Mouse (Mus musculus) spleen, adult 10 weeks (tissue): ENCODE data around the gene Gm13275. TPM values are rescaled to one million over a fixed set of nuclear protein-coding genes. Genes with fewer than 3 reads are reported as not detected.

Experiments used
- polyA plus RNA-seq: library from polyadenylated mRNA; stranded (reverse); fragments of 350-450 nt; fragmentation: Illumina TruSeq; extraction: RNeasy Lipid Tissue Mini Kit (QIAGEN cat#74804); gene quantifications from one replicate; pipeline ENCODE4 v1.2.3, GENCODE M21; 2015; ENCODE audit warnings: low replicate concordance; ENCODE audit not compliant: insufficient read depth

Gm13275 gene
- not detected for polyA plus RNA-seq

DNA sequence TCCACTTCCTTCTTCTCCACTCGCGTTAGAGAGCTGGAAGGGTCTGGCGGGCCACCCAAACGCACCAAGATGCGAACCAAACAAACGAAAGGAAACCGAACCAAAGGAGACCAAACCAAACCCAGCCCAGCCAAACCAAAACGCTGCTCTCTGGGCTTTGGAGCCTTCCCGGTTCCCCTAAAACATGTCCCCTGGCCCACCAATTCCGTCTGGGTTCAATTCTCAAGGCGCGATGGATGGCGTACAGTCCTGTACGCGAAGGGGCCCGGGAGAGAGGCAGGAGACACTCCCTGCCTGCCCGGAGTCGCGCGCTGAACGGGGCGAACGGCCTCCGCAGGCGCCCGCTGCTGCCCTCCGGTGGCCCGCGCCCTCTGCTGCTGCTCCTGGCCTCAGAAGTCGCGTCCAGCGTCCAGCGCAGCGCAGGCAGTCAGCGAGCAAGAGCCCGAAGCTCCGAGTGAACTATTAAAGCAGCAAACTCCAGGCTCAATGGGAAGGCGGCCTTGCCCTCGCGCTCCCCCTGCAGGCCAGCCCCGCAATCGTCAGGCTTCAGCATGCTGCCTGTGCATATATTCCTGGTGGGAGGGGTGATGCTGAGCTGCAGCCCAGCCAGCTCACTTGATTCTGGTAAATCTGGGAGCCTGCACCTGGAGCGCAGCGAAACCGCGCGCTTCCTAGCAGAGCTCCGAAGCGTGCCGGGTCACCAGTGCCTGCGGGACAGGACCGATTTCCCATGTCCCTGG lies at the start of gene Gm13275:
Gm13275 (plus strand) TSS at position 552 of the 740 bp plus-strand sequence.

DNA sequence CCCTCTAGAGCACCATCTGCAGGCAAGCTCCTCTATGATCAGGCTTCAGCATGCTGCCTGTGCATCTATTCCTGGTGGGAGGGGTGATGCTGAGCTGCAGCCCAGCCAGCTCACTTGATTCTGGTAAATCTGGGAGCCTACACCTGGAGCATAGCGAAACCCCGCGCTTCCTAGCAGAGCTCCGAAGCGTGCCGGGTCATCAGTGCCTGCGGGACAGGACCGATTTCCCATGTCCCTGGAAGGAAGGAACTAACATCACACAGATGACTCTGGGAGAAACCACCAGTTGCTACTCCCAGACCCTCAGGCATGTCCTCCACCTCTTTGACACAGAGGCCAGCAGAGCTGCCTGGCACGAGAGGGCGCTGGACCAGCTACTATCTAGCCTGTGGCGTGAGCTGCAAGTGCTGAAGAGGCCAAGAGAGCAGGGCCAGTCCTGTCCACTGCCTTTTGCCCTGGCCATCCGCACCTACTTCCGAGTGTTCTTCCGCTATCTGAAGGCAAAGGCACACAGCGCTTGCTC lies 39.4 kb upstream of the Gm13275 start, which contains the start of gene Gm13271:
Gm13271 (plus strand) TSS at position 51 of the 523 bp plus-strand sequence.

DNA sequence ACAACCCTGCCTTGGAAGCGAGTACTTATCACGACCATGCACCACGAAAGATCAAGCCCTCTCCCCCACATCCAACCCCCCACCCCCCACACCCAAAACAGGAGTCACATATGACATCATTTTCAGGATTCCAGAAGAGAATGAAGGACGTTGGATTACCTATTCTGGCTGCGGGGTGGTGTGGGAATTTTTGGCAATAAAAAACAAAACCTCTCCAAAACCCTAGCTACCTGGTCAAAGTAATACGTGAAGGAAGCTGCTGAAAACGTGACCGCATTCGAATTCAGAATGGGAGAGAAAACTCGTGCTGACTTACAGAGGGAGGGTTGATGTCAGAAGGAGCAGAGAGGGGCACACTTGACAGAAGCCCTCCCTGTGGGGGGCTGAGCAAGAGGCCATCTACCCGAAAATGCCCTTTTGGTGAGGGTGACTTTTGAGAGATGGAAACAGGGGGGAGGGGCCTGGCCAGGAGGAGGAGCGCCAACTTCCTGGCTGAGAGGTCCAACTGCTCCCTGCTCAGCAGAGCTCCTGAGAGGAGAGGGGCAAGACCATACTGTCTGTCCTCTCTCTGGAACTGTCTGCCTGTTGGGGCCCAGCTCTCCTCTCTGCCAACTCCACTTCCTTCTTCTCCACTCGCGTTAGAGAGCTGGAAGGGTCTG lies 34.5 kb upstream of the Gm13275 start, which contains the start of gene Gm13283:
Gm13283 (plus strand) TSS at position 510 of the 659 bp plus-strand sequence.

DNA sequence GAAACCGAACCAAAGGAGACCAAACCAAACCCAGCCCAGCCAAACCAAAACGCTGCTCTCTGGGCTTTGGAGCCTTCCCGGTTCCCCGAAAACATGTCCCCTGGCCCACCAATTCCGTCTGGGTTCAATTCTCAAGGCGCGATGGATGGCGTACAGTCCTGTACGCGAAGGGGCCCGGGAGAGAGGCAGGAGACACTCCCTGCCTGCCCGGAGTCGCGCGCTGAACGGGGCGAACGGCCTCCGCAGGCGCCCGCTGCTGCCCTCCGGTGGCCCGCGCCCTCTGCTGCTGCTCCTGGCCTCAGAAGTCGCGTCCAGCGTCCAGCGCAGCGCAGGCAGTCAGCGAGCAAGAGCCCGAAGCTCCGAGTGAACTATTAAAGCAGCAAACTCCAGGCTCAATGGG lies 20.8 kb upstream of the Gm13275 start, which contains the start of gene Gm13290:
Gm13290 (plus strand) TSS at position 301 of the 400 bp plus-strand sequence.

DNA sequence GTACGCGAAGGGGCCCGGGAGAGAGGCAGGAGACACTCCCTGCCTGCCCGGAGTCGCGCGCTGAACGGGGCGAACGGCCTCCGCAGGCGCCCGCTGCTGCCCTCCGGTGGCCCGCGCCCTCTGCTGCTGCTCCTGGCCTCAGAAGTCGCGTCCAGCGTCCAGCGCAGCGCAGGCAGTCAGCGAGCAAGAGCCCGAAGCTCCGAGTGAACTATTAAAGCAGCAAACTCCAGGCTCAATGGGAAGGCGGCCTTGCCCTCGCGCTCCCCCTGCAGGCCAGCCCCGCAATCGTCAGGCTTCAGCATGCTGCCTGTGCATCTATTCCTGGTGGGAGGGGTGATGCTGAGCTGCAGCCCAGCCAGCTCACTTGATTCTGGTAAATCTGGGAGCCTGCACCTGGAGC lies 17.7 kb upstream of the Gm13275 start, which contains the start of gene Gm13289:
Gm13289 (plus strand) TSS at position 301 of the 400 bp plus-strand sequence.

DNA sequence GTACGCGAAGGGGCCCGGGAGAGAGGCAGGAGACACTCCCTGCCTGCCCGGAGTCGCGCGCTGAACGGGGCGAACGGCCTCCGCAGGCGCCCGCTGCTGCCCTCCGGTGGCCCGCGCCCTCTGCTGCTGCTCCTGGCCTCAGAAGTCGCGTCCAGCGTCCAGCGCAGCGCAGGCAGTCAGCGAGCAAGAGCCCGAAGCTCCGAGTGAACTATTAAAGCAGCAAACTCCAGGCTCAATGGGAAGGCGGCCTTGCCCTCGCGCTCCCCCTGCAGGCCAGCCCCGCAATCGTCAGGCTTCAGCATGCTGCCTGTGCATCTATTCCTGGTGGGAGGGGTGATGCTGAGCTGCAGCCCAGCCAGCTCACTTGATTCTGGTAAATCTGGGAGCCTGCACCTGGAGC lies 14.7 kb upstream of the Gm13275 start, which contains the start of gene Gm13272:
Gm13272 (plus strand) TSS at position 301 of the 400 bp plus-strand sequence.

DNA sequence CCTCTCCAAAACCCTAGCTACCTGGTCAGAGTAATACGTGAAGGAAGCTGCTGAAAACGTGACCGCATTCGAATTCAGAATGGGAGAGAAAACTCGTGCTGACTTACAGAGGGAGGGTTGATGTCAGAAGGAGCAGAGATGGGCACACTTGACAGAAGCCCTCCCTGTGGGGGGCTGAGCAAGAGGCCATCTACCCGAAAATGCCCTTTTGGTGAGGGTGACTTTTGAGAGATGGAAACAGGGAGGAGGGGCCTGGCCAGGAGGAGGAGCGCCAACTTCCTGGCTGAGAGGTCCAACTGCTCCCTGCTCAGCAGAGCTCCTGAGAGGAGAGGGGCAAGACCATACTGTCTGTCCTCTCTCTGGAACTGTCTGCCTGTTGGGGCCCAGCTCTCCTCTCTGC lies 12.5 kb upstream of the Gm13275 start, which contains the start of gene Ifnz:
Ifnz (plus strand) TSS at position 301 of the 400 bp plus-strand sequence.

DNA sequence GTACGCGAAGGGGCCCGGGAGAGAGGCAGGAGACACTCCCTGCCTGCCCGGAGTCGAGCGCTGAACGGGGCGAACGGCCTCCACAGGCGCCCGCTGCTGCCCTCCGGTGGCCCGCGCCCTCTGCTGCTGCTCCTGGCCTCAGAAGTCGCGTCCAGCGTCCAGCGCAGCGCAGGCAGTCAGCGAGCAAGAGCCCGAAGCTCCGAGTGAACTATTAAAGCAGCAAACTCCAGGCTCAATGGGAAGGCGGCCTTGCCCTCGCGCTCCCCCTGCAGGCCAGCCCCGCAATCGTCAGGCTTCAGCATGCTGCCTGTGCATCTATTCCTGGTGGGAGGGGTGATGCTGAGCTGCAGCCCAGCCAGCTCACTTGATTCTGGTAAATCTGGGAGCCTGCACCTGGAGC lies 8.9 kb upstream of the Gm13275 start, which contains the start of gene Gm13276:
Gm13276 (plus strand) TSS at position 301 of the 400 bp plus-strand sequence.

DNA sequence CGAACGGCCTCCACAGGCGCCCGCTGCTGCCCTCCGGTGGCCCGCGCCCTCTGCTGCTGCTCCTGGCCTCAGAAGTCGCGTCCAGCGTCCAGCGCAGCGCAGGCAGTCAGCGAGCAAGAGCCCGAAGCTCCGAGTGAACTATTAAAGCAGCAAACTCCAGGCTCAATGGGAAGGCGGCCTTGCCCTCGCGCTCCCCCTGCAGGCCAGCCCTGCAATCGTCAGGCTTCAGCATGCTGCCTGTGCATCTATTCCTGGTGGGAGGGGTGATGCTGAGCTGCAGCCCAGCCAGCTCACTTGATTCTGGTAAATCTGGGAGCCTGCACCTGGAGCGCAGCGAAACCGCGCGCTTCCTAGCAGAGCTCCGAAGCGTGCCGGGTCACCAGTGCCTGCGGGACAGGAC lies 5.9 kb upstream of the Gm13275 start, which contains the start of gene Gm13277:
Gm13277 (plus strand) TSS at position 231 of the 400 bp plus-strand sequence.

DNA sequence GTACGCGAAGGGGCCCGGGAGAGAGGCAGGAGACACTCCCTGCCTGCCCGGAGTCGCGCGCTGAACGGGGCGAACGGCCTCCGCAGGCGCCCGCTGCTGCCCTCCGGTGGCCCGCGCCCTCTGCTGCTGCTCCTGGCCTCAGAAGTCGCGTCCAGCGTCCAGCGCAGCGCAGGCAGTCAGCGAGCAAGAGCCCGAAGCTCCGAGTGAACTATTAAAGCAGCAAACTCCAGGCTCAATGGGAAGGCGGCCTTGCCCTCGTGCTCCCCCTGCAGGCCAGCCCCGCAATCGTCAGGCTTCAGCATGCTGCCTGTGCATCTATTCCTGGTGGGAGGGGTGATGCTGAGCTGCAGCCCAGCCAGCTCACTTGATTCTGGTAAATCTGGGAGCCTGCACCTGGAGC lies 3.0 kb upstream of the Gm13275 start, which contains the start of gene Gm13278:
Gm13278 (plus strand) TSS at position 301 of the 400 bp plus-strand sequence.

DNA sequence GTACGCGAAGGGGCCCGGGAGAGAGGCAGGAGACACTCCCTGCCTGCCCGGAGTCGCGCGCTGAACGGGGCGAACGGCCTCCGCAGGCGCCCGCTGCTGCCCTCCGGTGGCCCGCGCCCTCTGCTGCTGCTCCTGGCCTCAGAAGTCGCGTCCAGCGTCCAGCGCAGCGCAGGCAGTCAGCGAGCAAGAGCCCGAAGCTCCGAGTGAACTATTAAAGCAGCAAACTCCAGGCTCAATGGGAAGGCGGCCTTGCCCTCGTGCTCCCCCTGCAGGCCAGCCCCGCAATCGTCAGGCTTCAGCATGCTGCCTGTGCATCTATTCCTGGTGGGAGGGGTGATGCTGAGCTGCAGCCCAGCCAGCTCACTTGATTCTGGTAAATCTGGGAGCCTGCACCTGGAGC lies 2.8 kb downstream of the Gm13275 start, which contains the start of gene Gm13279:
Gm13279 (plus strand) TSS at position 301 of the 400 bp plus-strand sequence.

DNA sequence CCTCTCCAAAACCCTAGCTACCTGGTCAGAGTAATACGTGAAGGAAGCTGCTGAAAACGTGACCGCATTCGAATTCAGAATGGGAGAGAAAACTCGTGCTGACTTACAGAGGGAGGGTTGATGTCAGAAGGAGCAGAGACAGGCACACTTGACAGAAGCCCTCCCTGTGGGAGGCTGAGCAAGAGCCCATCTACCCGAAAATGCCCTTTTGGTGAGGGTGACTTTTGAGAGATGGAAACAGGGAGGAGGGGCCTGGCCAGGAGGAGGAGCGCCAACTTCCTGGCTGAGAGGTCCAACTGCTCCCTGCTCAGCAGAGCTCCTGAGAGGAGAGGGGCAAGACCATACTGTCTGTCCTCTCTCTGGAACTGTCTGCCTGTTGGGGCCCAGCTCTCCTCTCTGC lies 5.1 kb downstream of the Gm13275 start, which contains the start of gene Gm13285:
Gm13285 (plus strand) TSS at position 301 of the 400 bp plus-strand sequence.

DNA sequence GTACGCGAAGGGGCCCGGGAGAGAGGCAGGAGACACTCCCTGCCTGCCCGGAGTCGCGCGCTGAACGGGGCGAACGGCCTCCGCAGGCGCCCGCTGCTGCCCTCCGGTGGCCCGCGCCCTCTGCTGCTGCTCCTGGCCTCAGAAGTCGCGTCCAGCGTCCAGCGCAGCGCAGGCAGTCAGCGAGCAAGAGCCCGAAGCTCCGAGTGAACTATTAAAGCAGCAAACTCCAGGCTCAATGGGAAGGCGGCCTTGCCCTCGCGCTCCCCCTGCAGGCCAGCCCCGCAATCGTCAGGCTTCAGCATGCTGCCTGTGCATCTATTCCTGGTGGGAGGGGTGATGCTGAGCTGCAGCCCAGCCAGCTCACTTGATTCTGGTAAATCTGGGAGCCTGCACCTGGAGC lies 8.7 kb downstream of the Gm13275 start, which contains the start of gene Gm13287:
Gm13287 (plus strand) TSS at position 301 of the 400 bp plus-strand sequence.

DNA sequence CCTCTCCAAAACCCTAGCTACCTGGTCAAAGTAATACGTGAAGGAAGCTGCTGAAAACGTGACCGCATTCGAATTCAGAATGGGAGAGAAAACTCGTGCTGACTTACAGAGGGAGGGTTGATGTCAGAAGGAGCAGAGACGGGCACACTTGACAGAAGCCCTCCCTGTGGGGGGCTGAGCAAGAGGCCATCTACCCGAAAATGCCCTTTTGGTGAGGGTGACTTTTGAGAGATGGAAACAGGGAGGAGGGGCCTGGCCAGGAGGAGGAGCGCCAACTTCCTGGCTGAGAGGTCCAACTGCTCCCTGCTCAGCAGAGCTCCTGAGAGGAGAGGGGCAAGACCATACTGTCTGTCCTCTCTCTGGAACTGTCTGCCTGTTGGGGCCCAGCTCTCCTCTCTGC lies 10.9 kb downstream of the Gm13275 start, which contains the start of gene Gm13288:
Gm13288 (plus strand) TSS at position 301 of the 400 bp plus-strand sequence.

DNA sequence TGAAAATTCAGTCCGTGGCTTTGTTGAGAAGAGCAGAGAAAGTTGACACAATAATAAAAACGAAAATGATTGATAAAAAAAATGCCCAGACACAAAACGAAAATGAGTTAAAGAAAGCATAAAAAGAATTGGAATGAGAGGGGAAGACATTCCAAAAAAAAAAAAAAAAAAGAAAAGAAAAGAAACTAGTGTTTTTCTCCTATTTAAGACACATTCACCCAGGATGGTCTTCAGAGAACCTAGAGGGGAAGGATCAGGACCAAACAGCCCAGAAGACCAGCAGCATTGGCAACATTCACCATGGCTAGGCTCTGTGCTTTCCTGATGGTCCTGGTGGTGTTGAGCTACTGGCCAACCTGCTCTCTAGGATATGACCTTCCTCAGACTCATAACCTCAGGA lies 21.6 kb downstream of the Gm13275 start, which contains the start of gene Ifna7:
Ifna7 (plus strand) TSS at position 301 of the 400 bp plus-strand sequence.

DNA sequence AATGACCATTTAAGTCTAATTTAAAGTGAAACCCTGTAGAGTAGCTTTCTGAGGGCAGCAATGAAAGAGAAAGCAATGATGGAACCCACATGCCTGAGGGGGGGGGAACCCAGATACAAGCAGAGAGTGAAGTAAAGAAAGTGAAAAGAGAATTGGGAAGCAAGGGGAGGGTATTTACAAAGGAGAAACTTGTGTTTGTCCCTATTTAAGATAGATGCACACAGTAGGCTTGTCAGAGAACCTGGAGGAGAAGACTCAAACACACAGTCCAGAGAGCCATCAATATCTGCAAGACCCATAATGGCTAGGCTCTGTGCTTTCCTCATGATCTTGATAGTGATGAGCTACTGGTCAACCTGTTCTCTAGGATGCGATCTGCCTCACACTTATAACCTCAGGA lies 25.4 kb downstream of the Gm13275 start, which contains the start of gene Ifna11:
Ifna11 (plus strand) TSS at position 301 of the 400 bp plus-strand sequence.

DNA sequence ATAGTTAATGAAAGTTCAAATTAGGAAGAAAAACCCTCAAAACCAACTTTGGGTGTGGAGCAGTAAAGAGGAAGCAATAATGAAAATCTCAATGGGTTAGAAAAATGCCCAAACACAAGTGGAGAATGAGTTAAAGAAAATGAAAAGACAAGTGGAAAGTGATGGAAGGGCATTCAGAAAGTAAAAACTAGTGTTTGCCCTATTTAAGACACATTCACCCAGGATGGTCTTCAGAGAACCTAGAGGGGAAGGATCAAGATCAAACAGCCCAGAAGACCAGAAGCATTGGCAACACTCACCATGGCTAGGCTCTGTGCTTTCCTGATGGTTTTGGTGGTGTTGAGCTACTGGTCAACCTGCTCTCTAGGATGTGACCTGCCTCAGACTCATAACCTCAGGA lies 32.8 kb downstream of the Gm13275 start, which contains the start of gene Ifna6:
Ifna6 (plus strand) TSS at position 301 of the 400 bp plus-strand sequence.

DNA sequence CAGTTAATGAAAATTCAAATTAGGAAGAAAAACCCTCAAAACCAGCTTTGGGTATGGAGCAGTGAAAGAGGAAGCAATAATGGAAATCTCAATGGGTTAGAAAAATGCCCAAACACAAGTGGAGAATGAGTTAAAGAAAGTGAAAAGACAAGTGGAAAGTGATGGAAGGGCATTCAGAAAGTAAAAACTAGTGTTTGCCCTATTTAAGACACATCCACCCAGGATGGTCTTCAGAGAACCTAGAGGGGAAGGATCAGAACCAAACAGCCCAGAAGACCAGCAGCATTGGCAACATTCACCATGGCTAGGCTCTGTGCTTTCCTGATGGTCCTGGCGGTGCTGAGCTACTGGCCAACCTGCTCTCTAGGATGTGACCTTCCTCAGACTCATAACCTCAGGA lies 40.9 kb downstream of the Gm13275 start, which contains the start of gene Ifna5:
Ifna5 (plus strand) TSS at position 301 of the 400 bp plus-strand sequence.

DNA sequence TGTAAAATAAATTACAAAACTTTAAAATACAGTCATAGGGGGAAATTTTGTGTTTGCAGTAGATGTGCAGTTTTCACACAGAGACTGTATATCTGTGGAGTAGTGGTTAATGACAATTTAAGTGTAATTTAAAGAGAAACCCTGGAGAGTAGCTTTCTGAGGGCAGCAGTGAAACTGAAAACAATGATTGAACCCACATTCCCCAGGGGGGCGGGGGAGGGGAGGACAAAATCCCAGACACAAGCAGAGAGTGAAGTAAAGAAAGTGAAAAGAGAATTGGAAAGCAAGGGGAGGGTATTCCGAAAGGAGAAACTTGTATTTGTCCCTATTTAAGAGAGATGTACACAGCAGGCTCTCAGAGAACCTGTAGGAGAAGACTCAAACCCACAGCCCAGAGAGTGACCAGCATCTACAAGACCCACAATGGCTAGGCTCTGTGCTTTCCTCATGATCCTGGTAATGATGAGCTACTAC lies 47.2 kb downstream of the Gm13275 start, which contains the start of gene Ifna4:
Ifna4 (plus strand) TSS at position 424 of the 474 bp plus-strand sequence.

